Mouse (Mus musculus): Measurements from ENCODE around the gene Slco2b1. TPM values are rescaled to one million over a fixed set of nuclear protein-coding genes. Genes with fewer than 3 reads are reported as not detected.

Slco2b1 gene
- total RNA-seq, 2 experiments from 2014 or later, result 11.7 to 13.4 TPM

- Histone ChIP-seq H3K4me3 (peak overlapping the region; percentile 60), H3K27ac (no peak overlapping the region)
- DNase-seq (ENCODE audit: low spot score in 2 of 2), result no peak
- no peak for TF ChIP-seq CTCF (conservative IDR thresholded peaks at IDR 0.05)
Observed at GRCm38 (mm10) chr7:99627366-99627765, 83.8 kb downstream of the Slco2b1 start.

- Histone ChIP-seq H3K4me3 (peak within 1 kb of the TSS; percentile 60), H3K27ac (peak within 1 kb of the TSS; percentile 84)
- DNase-seq (ENCODE audit: low spot score in 2 of 2), result peak in 1 of 2 experiments; percentile 41
- no peak for TF ChIP-seq CTCF (conservative IDR thresholded peaks at IDR 0.05)
Observed at GRCm38 (mm10) chr7:99626376-99627270, 84.5 kb downstream of the Slco2b1 start, which contains the start of gene Tpbgl. Gene Tpbgl (minus strand): TSS chr7:99627103.

GRCm38 (mm10) chr7:99625722-99626375 lies 85.3 kb downstream of the Slco2b1 start:
- TF ChIP-seq CTCF (conservative IDR thresholded peaks at IDR 0.05), result peak; percentile 96
- DNase-seq (ENCODE audit: low spot score in 2 of 2), result peak; percentile 85 to 93
- Histone ChIP-seq H3K27ac (peak overlapping the region; percentile 84), H3K4me3 (peak overlapping the region; percentile 60)

GRCm38 (mm10) chr7:99618860-99619259 lies 92.3 kb downstream of the Slco2b1 start:
- Histone ChIP-seq H3K4me3 (no peak overlapping the region), H3K27ac (no peak overlapping the region)
- peak; percentile 33 to 51 for DNase-seq (ENCODE audit: low spot score in 2 of 2)
- TF ChIP-seq CTCF (conservative IDR thresholded peaks at IDR 0.05), result peak; percentile 88

GRCm38 (mm10) chr7:99618264-99618663 lies 92.9 kb downstream of the Slco2b1 start:
- no peak for DNase-seq (ENCODE audit: low spot score in 2 of 2)
- H3K4me3 ChIP-seq, result no peak overlapping the region
- no peak for TF ChIP-seq CTCF (conservative IDR thresholded peaks at IDR 0.05)
- H3K27ac ChIP-seq, result no peak overlapping the region

Other genes with a start within 250 kb of the Slco2b1 start
- 1 to 10 TPM; 2.0 to 2.8 TPM for gene Klhl35, start 245.3 kb downstream of the Slco2b1 start, total RNA-seq (2021)
- 100 to 1,000 TPM; 278 to 289 TPM for gene Rps3, start 227.6 kb downstream of the Slco2b1 start, total RNA-seq (2021)
- 100 to 1,000 TPM; 143 to 148 TPM for gene Arrb1, start 175.9 kb downstream of the Slco2b1 start, total RNA-seq (2021)
- gene Tpbgl, start 84.2 kb downstream of the Slco2b1 start, total RNA-seq (2021), result 1 to 10 TPM; 4.7 to 5.1 TPM
- not detected for gene Olfr520, start 18.9 kb upstream of the Slco2b1 start, total RNA-seq (2021)
- gene Olfr521, start 52.2 kb upstream of the Slco2b1 start, total RNA-seq (2021), result not detected
- gene Neu3, start 117.1 kb upstream of the Slco2b1 start, total RNA-seq (2021), result 1 to 10 TPM; 3.3 to 3.6 TPM
- gene Xrra1, start 147.8 kb upstream of the Slco2b1 start, total RNA-seq (2021), result 1 to 10 TPM; 1.2 to 1.4 TPM
- gene Spcs2, start 152.1 kb upstream of the Slco2b1 start, total RNA-seq (2021), result 10 to 100 TPM; 94.6 to 99.4 TPM

Data from layer of hippocampus, adult 2 months (tissue).